Mouse (Mus musculus): ENCODE measurements around the gene Sh3glb2.

GRCm38 (mm10) chr2:30345971-30346676, 13.0 kb downstream of the Sh3glb2 start:
- no peak for TF ChIP-seq CTCF (IDR thresholded peaks at IDR 0.05; ENCODE audit: low read depth)
- TF ChIP-seq EP300 (IDR thresholded peaks at IDR 0.05; ENCODE audit: low read depth), result no peak
